Mouse (Mus musculus) embryo, embryonic 10.5 days (tissue): ENCODE results near the gene Dock9.

Experiments
- DNase-seq: peaks from one replicate; pipeline ENCODE4 v3.0.0-alpha.2; 2015; ENCODE audit warnings: low spot score

Gene Dock9

GRCm38 (mm10) chr14:121508929-121509328 lies 288.7 kb downstream of the Dock9 start:
- no peak for DNase-seq

GRCm38 (mm10) chr14:121506336-121506735 lies 291.3 kb downstream of the Dock9 start:
- DNase-seq = no peak

- no peak for DNase-seq
Measured at GRCm38 (mm10) chr14:121505485-121505860, 292.2 kb downstream of the Dock9 start.

GRCm38 (mm10) chr14:121504781-121505484 lies 292.7 kb downstream of the Dock9 start, which contains the start of gene Slc15a1:
Gene Slc15a1, minus strand, starts transcription at chr14:121505252.
- DNase-seq = no peak

- DNase-seq = no peak
Measured at GRCm38 (mm10) chr14:121500577-121500976, 297.1 kb downstream of the Dock9 start.

GRCm38 (mm10) chr14:121499769-121500168 lies 297.9 kb downstream of the Dock9 start:
- no peak for DNase-seq

- no peak for DNase-seq
Measured at GRCm38 (mm10) chr14:121497800-121498199, 299.8 kb downstream of the Dock9 start.

- no peak for DNase-seq
Measured at GRCm38 (mm10) chr14:121495741-121496140, 301.9 kb downstream of the Dock9 start.

GRCm38 (mm10) chr14:121495120-121495519 lies 302.5 kb downstream of the Dock9 start:
- no peak for DNase-seq

GRCm38 (mm10) chr14:121494238-121494637 lies 303.4 kb downstream of the Dock9 start:
- DNase-seq = no peak

- DNase-seq = no peak
Measured at GRCm38 (mm10) chr14:121493712-121494111, 303.9 kb downstream of the Dock9 start.

GRCm38 (mm10) chr14:121492328-121492727 lies 305.3 kb downstream of the Dock9 start:
- no peak for DNase-seq
